Mouse (Mus musculus) right cerebral cortex, postnatal 36 days (tissue): ENCODE data around the gene Aqp12.

Experiments used
- DNase-seq, 2 experiments: peaks; one replicate each; pipeline ENCODE4 v3.0.0; 2022; ENCODE audit warnings: low spot score in 2 of 2, mixed read lengths in 1 of 2

Gene Aqp12

DNA sequence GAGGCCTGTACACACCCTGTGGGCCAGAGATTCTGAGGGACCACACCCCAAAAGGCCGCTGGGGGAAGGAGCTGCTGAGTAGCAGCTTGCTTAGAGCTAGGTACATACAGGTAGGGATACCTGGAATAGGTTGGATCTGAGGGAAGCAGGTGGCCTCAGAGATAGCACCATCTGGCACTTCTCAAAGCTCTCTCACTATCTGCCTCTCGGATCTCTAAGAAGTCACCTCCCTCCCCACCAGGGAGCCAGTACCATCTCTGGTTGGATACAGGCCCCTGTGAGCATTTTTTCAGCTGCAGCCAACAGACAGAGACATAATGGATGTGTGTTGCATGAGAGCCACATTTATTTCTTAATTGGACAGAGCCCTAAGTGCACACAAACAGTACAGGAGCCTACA, 9.0 kb downstream of the Aqp12 start:
- no peak for DNase-seq

DNA sequence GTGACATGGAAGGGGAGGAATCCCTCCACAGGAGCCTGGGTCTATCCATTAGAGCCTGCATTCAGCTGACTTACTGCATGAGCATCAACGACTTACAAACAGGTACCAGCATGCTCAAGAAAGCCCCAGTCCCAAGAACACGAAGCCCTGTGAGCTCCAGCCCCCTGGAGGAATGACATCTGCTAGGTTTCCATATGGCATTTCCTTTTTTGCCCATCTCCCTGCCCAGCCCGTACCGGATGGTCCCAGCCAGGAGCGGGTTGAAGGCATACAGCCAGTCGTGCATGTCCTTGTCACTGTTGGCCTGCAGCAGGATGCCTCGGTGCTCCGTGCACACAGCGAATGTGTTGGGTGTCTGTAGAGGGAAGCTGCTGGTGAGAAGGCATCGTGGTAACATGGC, 12.6 kb downstream of the Aqp12 start:
- DNase-seq: no peak

DNA sequence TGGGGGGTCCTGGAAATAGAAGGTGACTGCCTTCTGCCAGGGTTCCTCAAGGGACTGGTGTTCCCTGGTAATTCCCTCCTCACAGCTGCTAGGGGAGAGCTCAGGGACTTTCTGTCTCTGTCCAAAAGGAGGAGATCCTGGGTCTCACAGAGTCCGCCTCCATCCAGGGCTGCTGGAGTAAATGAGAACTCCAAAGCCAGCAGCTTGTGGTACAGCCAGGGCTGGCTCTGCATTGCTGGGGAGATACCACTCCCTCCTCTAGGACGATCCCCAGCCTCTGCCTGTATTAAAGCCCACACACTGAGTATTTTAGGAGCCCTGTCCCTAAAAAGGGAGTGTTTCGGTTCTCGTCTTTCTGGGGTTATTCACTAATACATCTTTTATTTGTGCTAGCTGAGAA, 14.5 kb downstream of the Aqp12 start:
- DNase-seq: peak in 1 of 2 experiments; percentile 42

DNA sequence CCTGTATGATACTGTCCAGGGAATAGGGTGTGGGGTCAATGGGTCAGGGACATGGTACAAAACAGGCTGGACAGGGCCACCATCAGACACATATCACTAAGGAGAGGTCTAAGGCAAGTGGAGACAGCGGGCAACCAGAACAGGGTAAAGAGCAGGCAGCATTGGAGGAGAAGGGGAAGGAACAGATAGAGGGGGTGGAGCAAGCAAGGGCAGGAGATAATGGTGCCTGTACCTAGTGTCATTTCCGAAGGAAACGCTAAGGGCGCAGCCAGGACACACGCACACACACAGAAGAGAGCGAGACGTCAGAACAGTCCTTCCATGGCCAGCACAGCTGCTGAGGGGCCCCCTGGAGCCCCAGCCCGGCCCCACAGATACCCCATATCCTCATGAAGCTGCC, 20.5 kb downstream of the Aqp12 start:
- no peak for DNase-seq

DNA sequence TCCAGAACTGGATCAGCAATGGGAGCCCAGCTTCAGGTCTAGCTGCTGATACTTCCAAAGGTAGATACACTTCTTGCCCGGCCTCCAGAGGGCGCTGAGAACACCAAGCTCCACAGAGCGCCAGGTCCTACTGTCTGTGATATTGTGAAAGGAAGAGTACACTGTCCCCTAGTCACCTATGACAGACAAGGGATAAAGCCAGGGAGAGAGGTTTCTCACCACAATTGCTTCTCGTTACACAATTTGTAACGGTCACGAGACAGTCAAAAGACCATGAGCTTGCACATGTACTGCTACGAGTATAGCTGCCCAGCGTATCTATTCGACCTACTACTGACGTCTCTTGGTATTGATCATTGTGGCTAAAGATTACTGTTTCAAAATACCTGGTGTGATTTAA, 23.3 kb downstream of the Aqp12 start:
- DNase-seq: no peak

GRCm38 (mm10) chr1:93030060-93030459, 23.9 kb downstream of the Aqp12 start:
- no peak for DNase-seq

DNA sequence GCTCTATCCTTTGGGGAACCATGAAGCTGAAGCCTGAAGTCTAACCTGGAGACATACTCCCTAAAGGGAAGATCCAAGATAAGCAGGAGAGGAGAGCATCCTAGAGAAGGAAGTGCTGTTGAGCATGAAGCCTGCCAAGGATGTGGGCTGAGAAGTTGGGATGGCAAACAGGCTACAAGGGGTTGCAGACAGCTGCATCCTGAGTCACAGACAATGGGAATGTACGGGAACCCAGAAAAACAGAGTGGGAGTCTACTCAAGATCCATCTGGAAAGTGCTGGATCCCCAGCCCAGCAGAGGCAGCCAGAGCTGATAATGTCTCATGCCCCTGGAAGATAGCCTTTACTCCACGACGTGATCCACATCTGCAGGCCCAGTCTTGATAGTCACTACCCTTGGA, 25.1 kb downstream of the Aqp12 start:
- no peak for DNase-seq

DNA sequence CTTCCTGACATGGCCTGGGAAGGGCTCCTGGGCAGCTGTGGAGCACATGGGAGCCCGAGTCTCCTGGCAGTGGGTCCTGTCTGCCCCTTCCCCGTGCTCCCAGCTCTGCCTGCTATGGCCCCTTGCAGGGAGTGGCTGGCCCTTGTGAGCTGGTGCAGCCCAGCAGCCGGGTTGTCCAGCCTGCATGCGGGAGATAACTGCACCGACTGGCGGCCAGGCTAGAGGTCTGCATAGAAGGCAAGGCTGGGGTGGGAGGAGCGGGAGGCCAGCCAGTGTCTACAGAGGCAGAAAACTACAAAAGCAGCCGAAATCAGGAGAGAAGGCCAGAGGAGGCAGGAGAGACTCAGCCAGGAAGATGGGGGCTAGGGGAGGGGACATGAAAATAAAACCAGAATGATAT, 27.9 kb downstream of the Aqp12 start:
- DNase-seq: no peak

- DNase-seq: no peak
Measured at GRCm38 (mm10) chr1:93035981-93036380, 29.8 kb downstream of the Aqp12 start.

DNA sequence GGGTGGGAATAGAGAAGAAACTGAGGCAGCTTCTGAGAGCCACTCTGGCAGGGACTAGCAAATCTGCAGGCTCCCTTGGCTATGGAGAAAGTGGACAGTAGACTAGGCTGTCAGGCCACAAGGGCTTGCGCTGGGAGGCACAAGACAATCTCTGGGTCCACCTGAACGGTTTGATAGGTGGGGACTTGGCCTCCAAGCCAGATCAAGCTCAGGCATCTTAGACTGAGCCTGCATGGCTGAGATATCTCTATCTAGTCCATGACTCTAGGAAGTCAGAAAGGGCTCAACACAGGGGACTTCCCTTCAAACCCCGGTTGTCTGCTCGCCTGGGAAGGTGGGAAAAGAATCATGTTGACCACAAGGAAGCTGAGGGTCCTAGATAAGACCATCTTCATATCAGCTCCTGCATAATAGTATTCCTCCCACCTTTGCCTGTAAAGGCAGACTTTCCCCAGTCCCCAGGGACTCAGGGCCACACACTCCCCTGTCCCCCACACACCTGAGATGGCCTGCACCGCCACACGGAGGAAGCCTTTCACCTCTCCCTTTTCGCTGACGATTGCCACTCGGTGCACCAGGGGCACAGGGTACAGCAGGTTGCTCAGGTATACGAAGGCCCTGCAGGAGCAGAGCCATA, 40.1 kb downstream of the Aqp12 start:
- no peak for DNase-seq

DNA sequence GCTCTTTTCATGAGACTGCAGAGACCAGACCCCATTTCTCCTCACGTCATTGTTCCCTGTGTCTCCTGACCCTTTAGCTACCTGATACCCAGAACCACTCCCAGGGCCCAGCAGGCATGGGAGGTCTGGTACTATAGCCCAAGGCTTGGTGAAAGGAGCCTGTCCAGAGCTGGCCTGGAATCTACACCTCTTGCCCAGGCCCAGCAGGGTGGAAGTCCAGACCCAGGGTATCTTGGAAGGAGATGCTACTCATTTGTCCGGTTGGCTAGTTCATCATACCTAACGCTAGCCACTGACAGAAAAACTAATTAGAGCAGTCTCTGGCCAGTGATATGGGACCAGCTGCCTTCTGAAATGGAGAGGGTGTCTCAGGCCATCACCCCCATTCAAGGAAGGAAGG, 43.9 kb downstream of the Aqp12 start:
- DNase-seq: no peak

GRCm38 (mm10) chr1:93051124-93051833, 45.1 kb downstream of the Aqp12 start:
- DNase-seq: no peak
